Mouse (Mus musculus) lung, adult 2 months (tissue): ENCODE measurements around the gene Gm6096.

Source experiments
- CTCF ChIP-seq: fragments of 200-500 bp; IDR thresholded peaks from 2 replicates; pipeline ENCODE4 v1.5.1; 2011; ENCODE audit warnings: mild to moderate bottlenecking, low read length, control low read depth; ENCODE audit not compliant: insufficient read depth
- POLR2A ChIP-seq: fragments of 200-500 bp; IDR thresholded peaks from 2 replicates; pipeline ENCODE4 v1.6.1; 2011; ENCODE audit warnings: low read depth, mild to moderate bottlenecking, control low read depth, low read length, borderline replicate concordance; ENCODE audit errors: extremely low read depth

GRCm38 (mm10) chr7:34224308-34224707, 26.5 kb upstream of the Gm6096 start:
- TF ChIP-seq POLR2A (no peak), CTCF (no peak)
